Mouse (Mus musculus) heart, postnatal 14 days (tissue): ENCODE data around the gene Prrx2. TPM values are rescaled to one million over a fixed set of nuclear protein-coding genes. Genes with fewer than 3 reads are reported as not detected.

Source experiments
- DNase-seq, 2 experiments: peaks; one replicate each; pipeline ENCODE4 v3.0.0; 2021 to 2022
- intact Hi-C: fragments of 180-260 bp; cut with DNase I; formaldehyde crosslinking; loops from one replicate; pipeline ENCODE4 v1.15.1; 2025
- total RNA-seq, 2 experiments: library from RNA; stranded (reverse); gene quantifications; 2 replicates each; pipeline ENCODE4 v1.2.3; 2021

Prrx2 gene
- total RNA-seq, 2 experiments from 2014 or later: 0.80 to 1.2 TPM

GRCm38 (mm10) chr2:30859782-30860181 lies 25.0 kb downstream of the Prrx2 start:
- intact Hi-C loops: no loop called here
- no peak for DNase-seq

GRCm38 (mm10) chr2:30862081-30862480 lies 27.3 kb downstream of the Prrx2 start:
- intact Hi-C loops: no loop called here
- no peak for DNase-seq

- peak in 1 of 2 experiments; percentile 10 for DNase-seq
- intact Hi-C loops: no loop called here
Measured at GRCm38 (mm10) chr2:30863574-30863973, 28.8 kb downstream of the Prrx2 start.

- intact Hi-C loops: no loop called here
- DNase-seq: peak; percentile 36 to 48
Measured at GRCm38 (mm10) chr2:30864968-30865381, 30.2 kb downstream of the Prrx2 start.

- intact Hi-C loops: no loop called here
- no peak for DNase-seq
Measured at GRCm38 (mm10) chr2:30865426-30865825, 30.7 kb downstream of the Prrx2 start.

- intact Hi-C loops: no loop called here
- no peak for DNase-seq
Measured at GRCm38 (mm10) chr2:30870863-30871262, 36.1 kb downstream of the Prrx2 start.

- DNase-seq: no peak
- intact Hi-C loops: no loop called here
Measured at GRCm38 (mm10) chr2:30872669-30873068, 37.9 kb downstream of the Prrx2 start.

- DNase-seq: no peak
- intact Hi-C loops: no loop called here
Measured at GRCm38 (mm10) chr2:30874445-30874844, 39.7 kb downstream of the Prrx2 start.

GRCm38 (mm10) chr2:30875096-30875495 lies 40.3 kb downstream of the Prrx2 start:
- DNase-seq: no peak
- intact Hi-C loops: no loop called here

GRCm38 (mm10) chr2:30875621-30876432 lies 41.1 kb downstream of the Prrx2 start:
- peak in 1 of 2 experiments; percentile 21 for DNase-seq
- intact Hi-C loops: no loop called here

- intact Hi-C loops: no loop called here
- no peak for DNase-seq
Measured at GRCm38 (mm10) chr2:30879481-30879880, 44.7 kb downstream of the Prrx2 start.

- DNase-seq: no peak
- intact Hi-C loops: no loop called here
Measured at GRCm38 (mm10) chr2:30881215-30881614, 46.4 kb downstream of the Prrx2 start.

- intact Hi-C loops: no loop called here
- no peak for DNase-seq
Measured at GRCm38 (mm10) chr2:30884852-30885373, 50.1 kb downstream of the Prrx2 start.

- DNase-seq: no peak
- intact Hi-C loops: no loop called here
Measured at GRCm38 (mm10) chr2:30885453-30886163, 50.8 kb downstream of the Prrx2 start.

GRCm38 (mm10) chr2:30891002-30891401 lies 56.2 kb downstream of the Prrx2 start:
- intact Hi-C loops: loop anchor here (2.0 kb wide), 1 partner anchor 44 kb away; no protein-coding TSS in a partner anchor
- peak; percentile 54 to 71 for DNase-seq

GRCm38 (mm10) chr2:30893399-30893798 lies 58.6 kb downstream of the Prrx2 start:
- peak in 1 of 2 experiments; percentile 28 for DNase-seq
- intact Hi-C loops: no loop called here

- no peak for DNase-seq
- intact Hi-C loops: no loop called here
Measured at GRCm38 (mm10) chr2:30893946-30894345, 59.2 kb downstream of the Prrx2 start.

- intact Hi-C loops: no loop called here
- DNase-seq: no peak
Measured at GRCm38 (mm10) chr2:30897291-30897690, 62.5 kb downstream of the Prrx2 start.

GRCm38 (mm10) chr2:30899397-30900069 lies 64.8 kb downstream of the Prrx2 start:
- intact Hi-C loops: no loop called here
- no peak for DNase-seq

GRCm38 (mm10) chr2:30901646-30902160 lies 66.9 kb downstream of the Prrx2 start:
- intact Hi-C loops: no loop called here

GRCm38 (mm10) chr2:30902256-30902655 lies 67.5 kb downstream of the Prrx2 start:
- DNase-seq: no peak
- intact Hi-C loops: no loop called here

More at GRCm38 (mm10) chr2:30901646-30902160, 66.9 kb downstream of the Prrx2 start:
- no peak for DNase-seq
